Mouse (Mus musculus): ENCODE data around the gene Zfp36. TPM values are rescaled to one million over a fixed set of nuclear protein-coding genes. Genes with fewer than 3 reads are reported as not detected.

Gene Zfp36
- polyA plus RNA-seq, 1 experiment from 2014 or later: 4.7 TPM

GRCm38 (mm10) chr7:28361647-28362341, 18.3 kb downstream of the Zfp36 start:
- Histone ChIP-seq H3K4me3 (ENCODE audit: low read depth, low read length) (no peak overlapping the region), H3K4me2 (ENCODE audit: low read depth, low read length) (no peak overlapping the region), H3K27me3 (ENCODE audit: control insufficient read depth, insufficient read depth, low read length) (no peaks in the 10 kb centered on the region), H3K36me3 (replicated peaks; ENCODE audit: control insufficient read depth, insufficient read depth, low read depth, low read length) (peaks cover 39% of the 10 kb centered on the region), H3K4me1 (ENCODE audit: control insufficient read depth, insufficient read depth, low read length) (peaks cover 5% of the 10 kb centered on the region), H3K9me3 (replicated peaks; ENCODE audit: control insufficient read depth, low read length) (no peaks in the 10 kb centered on the region), H3K9ac (replicated peaks; ENCODE audit: low read length) (no peak overlapping the region), H3K27ac (replicated peaks; ENCODE audit: low read depth, low read length) (no peak overlapping the region)
- ATAC-seq (replicated peaks; ENCODE audit: insufficient number of reproducible peaks, low FRiP score, low TSS enrichment, low read depth) (no peak), DNase-seq (ENCODE audit: low spot score) (no peak)
- WGBS: 95% methylated on average over 20 of the region's 20 CpGs

GRCm38 (mm10) chr7:28360291-28360690, 19.8 kb downstream of the Zfp36 start:
- DNase-seq (ENCODE audit: low spot score) (no peak), ATAC-seq (replicated peaks; ENCODE audit: insufficient number of reproducible peaks, low FRiP score, low TSS enrichment, low read depth) (no peak)
- H3K9me3 ChIP-seq (replicated peaks; ENCODE audit: control insufficient read depth, low read length): no peaks in the 10 kb centered on the region
- peaks cover 5% of the 10 kb centered on the region for H3K4me1 ChIP-seq (ENCODE audit: control insufficient read depth, insufficient read depth, low read length)
- H3K27me3 ChIP-seq (ENCODE audit: control insufficient read depth, insufficient read depth, low read length): no peaks in the 10 kb centered on the region
- H3K27ac ChIP-seq (replicated peaks; ENCODE audit: low read depth, low read length): no peak overlapping the region
- H3K36me3 ChIP-seq (replicated peaks; ENCODE audit: control insufficient read depth, insufficient read depth, low read depth, low read length): peaks cover 39% of the 10 kb centered on the region
- no peak overlapping the region for H3K9ac ChIP-seq (replicated peaks; ENCODE audit: low read length)
- 92% methylated on average over 6 of the region's 6 CpGs for WGBS
- H3K4me3 ChIP-seq (ENCODE audit: low read depth, low read length): no peak overlapping the region
- no peak overlapping the region for H3K4me2 ChIP-seq (ENCODE audit: low read depth, low read length)

GRCm38 (mm10) chr7:28359854-28360253, 20.2 kb downstream of the Zfp36 start:
- Histone ChIP-seq H3K9me3 (replicated peaks; ENCODE audit: control insufficient read depth, low read length) (no peaks in the 10 kb centered on the region), H3K27ac (replicated peaks; ENCODE audit: low read depth, low read length) (no peak overlapping the region), H3K4me3 (ENCODE audit: low read depth, low read length) (no peak overlapping the region), H3K4me1 (ENCODE audit: control insufficient read depth, insufficient read depth, low read length) (peaks cover 5% of the 10 kb centered on the region), H3K4me2 (ENCODE audit: low read depth, low read length) (no peak overlapping the region), H3K27me3 (ENCODE audit: control insufficient read depth, insufficient read depth, low read length) (no peaks in the 10 kb centered on the region), H3K9ac (replicated peaks; ENCODE audit: low read length) (no peak overlapping the region), H3K36me3 (replicated peaks; ENCODE audit: control insufficient read depth, insufficient read depth, low read depth, low read length) (peaks cover 36% of the 10 kb centered on the region)
- DNase-seq (ENCODE audit: low spot score) (no peak), ATAC-seq (replicated peaks; ENCODE audit: insufficient number of reproducible peaks, low FRiP score, low TSS enrichment, low read depth) (no peak)
- 96% methylated on average over 10 of the region's 10 CpGs for WGBS

DNA sequence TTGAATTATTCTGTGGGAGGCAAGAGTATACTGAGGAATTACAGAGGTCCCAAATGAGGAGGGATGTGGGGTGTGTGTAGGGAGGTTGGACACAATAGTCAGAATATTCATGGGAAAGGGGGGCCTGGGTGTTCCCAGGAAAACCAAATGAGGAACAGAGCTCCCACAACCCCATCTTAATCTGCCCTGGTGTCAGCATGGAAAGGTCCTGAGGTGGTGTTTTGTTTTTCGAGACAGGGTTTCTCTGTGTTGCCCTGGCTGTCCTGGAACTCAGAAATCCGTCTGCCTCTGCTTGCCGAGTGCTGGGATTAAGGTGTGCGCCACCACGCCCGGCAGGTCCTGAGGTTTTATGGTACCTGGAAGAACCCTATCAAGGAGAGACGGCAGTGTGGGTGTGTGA, 21.6 kb downstream of the Zfp36 start:
- ATAC-seq (replicated peaks; ENCODE audit: insufficient number of reproducible peaks, low FRiP score, low TSS enrichment, low read depth): no peak

DNA sequence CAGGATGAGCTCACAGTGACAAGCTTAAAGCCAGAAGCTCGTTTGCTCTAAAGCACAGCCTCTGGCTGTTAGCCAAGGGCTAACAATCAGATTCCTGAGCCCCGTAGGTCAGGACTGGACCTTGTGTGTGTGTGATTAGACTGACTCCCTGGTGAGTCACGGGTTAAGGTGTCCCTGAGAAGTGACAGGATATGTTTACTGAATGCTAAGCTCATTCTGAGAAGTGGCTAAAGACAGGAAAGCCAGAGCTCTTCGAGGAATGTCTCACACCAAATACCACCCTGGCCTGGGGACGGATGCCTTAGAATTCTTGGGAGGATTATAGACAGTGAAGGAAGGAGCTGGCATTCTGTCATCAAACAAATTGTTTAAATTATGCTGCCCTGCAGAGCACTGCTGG, 22.1 kb downstream of the Zfp36 start:
- H3K9ac ChIP-seq (replicated peaks; ENCODE audit: low read length): no peak overlapping the region
- peaks cover 43% of the 10 kb centered on the region for H3K36me3 ChIP-seq (replicated peaks; ENCODE audit: control insufficient read depth, insufficient read depth, low read depth, low read length)
- ATAC-seq (replicated peaks; ENCODE audit: insufficient number of reproducible peaks, low FRiP score, low TSS enrichment, low read depth): no peak
- peaks cover 5% of the 10 kb centered on the region for H3K4me1 ChIP-seq (ENCODE audit: control insufficient read depth, insufficient read depth, low read length)
- 0 out of 2 replicates have a peak overlapping the region, but pooled peaks have one; percentile 20 for H3K27ac ChIP-seq (replicated peaks; ENCODE audit: low read depth, low read length)
- no peaks in the 10 kb centered on the region for H3K9me3 ChIP-seq (replicated peaks; ENCODE audit: control insufficient read depth, low read length)
- DNase-seq (ENCODE audit: low spot score): no peak
- WGBS: 5% methylated on average over 5 of the region's 5 CpGs
- H3K27me3 ChIP-seq (ENCODE audit: control insufficient read depth, insufficient read depth, low read length): no peaks in the 10 kb centered on the region
- H3K4me3 ChIP-seq (ENCODE audit: low read depth, low read length): no peak overlapping the region
- no peak overlapping the region for H3K4me2 ChIP-seq (ENCODE audit: low read depth, low read length)

More for the DNA sequence above, 21.6 kb downstream of the Zfp36 start:
- Histone ChIP-seq H3K4me3 (ENCODE audit: low read depth, low read length) (no peak overlapping the region), H3K4me2 (ENCODE audit: low read depth, low read length) (no peak overlapping the region), H3K9ac (replicated peaks; ENCODE audit: low read length) (no peak overlapping the region), H3K36me3 (replicated peaks; ENCODE audit: control insufficient read depth, insufficient read depth, low read depth, low read length) (peaks cover 39% of the 10 kb centered on the region), H3K9me3 (replicated peaks; ENCODE audit: control insufficient read depth, low read length) (no peaks in the 10 kb centered on the region), H3K27me3 (ENCODE audit: control insufficient read depth, insufficient read depth, low read length) (no peaks in the 10 kb centered on the region), H3K27ac (replicated peaks; ENCODE audit: low read depth, low read length) (0 out of 2 replicates have a peak overlapping the region, but pooled peaks have one; percentile 13), H3K4me1 (ENCODE audit: control insufficient read depth, insufficient read depth, low read length) (peaks cover 5% of the 10 kb centered on the region)
- 64% methylated on average over 7 of the region's 7 CpGs for WGBS
- DNase-seq (ENCODE audit: low spot score): no peak

- ATAC-seq (replicated peaks; ENCODE audit: insufficient number of reproducible peaks, low FRiP score, low TSS enrichment, low read depth): peak; percentile 46; the same call in 1 of the 2 replicates
- peak; percentile 71 for DNase-seq (ENCODE audit: low spot score)
- Histone ChIP-seq H3K9me3 (replicated peaks; ENCODE audit: control insufficient read depth, low read length) (no peaks in the 10 kb centered on the region), H3K27me3 (ENCODE audit: control insufficient read depth, insufficient read depth, low read length) (no peaks in the 10 kb centered on the region), H3K4me1 (ENCODE audit: control insufficient read depth, insufficient read depth, low read length) (peaks cover 5% of the 10 kb centered on the region), H3K4me3 (ENCODE audit: low read depth, low read length) (no peak overlapping the region), H3K9ac (replicated peaks; ENCODE audit: low read length) (0 out of 2 replicates have a peak overlapping the region, but pooled peaks have one; percentile 22), H3K36me3 (replicated peaks; ENCODE audit: control insufficient read depth, insufficient read depth, low read depth, low read length) (peaks cover 35% of the 10 kb centered on the region), H3K27ac (replicated peaks; ENCODE audit: low read depth, low read length) (no peak overlapping the region), H3K4me2 (ENCODE audit: low read depth, low read length) (no peak overlapping the region; the same call in 1 of the 2 replicates)
- WGBS: 6% methylated on average over 5 of the region's 5 CpGs
These were observed 23.1 kb downstream of the Zfp36 start for GRCm38 (mm10) chr7:28356981-28357380.

GRCm38 (mm10) chr7:28355221-28355620, 24.8 kb downstream of the Zfp36 start:
- WGBS: 90% methylated on average over 3 of the region's 3 CpGs

GRCm38 (mm10) chr7:28354596-28354995, 25.5 kb downstream of the Zfp36 start:
- no peaks in the 10 kb centered on the region for H3K27me3 ChIP-seq (ENCODE audit: control insufficient read depth, insufficient read depth, low read length)
- ATAC-seq (replicated peaks; ENCODE audit: insufficient number of reproducible peaks, low FRiP score, low TSS enrichment, low read depth) (no peak), DNase-seq (ENCODE audit: low spot score) (no peak)
- WGBS: 91% methylated on average over 3 of the region's 3 CpGs
- no peak overlapping the region for H3K4me3 ChIP-seq (ENCODE audit: low read depth, low read length)
- no peaks in the 10 kb centered on the region for H3K9me3 ChIP-seq (replicated peaks; ENCODE audit: control insufficient read depth, low read length)
- no peak overlapping the region for H3K4me2 ChIP-seq (ENCODE audit: low read depth, low read length)
- no peak overlapping the region for H3K27ac ChIP-seq (replicated peaks; ENCODE audit: low read depth, low read length)
- peaks cover 5% of the 10 kb centered on the region for H3K4me1 ChIP-seq (ENCODE audit: control insufficient read depth, insufficient read depth, low read length)
- H3K36me3 ChIP-seq (replicated peaks; ENCODE audit: control insufficient read depth, insufficient read depth, low read depth, low read length): peaks cover 15% of the 10 kb centered on the region
- H3K9ac ChIP-seq (replicated peaks; ENCODE audit: low read length): no peak overlapping the region

More at GRCm38 (mm10) chr7:28355221-28355620, 24.8 kb downstream of the Zfp36 start:
- ATAC-seq (replicated peaks; ENCODE audit: insufficient number of reproducible peaks, low FRiP score, low TSS enrichment, low read depth) (no peak), DNase-seq (ENCODE audit: low spot score) (no peak)
- no peak overlapping the region for H3K4me2 ChIP-seq (ENCODE audit: low read depth, low read length)
- H3K36me3 ChIP-seq (replicated peaks; ENCODE audit: control insufficient read depth, insufficient read depth, low read depth, low read length): peaks cover 21% of the 10 kb centered on the region
- H3K9me3 ChIP-seq (replicated peaks; ENCODE audit: control insufficient read depth, low read length): no peaks in the 10 kb centered on the region
- no peaks in the 10 kb centered on the region for H3K27me3 ChIP-seq (ENCODE audit: control insufficient read depth, insufficient read depth, low read length)
- no peak overlapping the region for H3K4me3 ChIP-seq (ENCODE audit: low read depth, low read length)
- H3K4me1 ChIP-seq (ENCODE audit: control insufficient read depth, insufficient read depth, low read length): peaks cover 5% of the 10 kb centered on the region
- no peak overlapping the region for H3K27ac ChIP-seq (replicated peaks; ENCODE audit: low read depth, low read length)
- H3K9ac ChIP-seq (replicated peaks; ENCODE audit: low read length): no peak overlapping the region
